Mouse (Mus musculus): Measurements from ENCODE around the gene Tmem170b.

DNA sequence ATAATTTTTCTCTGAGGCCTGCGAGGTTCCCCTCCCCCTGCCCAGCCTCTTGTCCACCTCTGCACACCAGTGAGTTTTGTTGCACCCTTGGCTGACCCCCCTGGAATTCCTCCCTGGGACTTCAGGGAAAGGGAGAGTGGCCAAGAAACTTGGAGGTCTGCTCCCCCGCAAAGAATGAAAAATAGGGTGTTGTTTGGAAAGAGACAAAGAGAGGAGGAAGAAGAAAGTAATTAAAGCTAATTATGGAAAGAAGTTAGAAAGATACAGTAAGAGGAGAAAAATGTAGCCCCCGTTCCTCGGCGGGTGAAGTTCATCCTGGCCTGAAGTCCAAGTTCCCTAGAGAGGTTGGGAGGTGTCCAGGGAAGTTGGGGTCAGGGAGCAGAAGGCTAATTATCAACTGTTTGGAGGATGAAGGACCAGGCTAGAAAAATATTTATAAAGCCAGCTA, 83.9 kb downstream of the Tmem170b start:
- TF ChIP-seq CTCF (IDR thresholded peaks at IDR 0.05; ENCODE audit: low read depth): no peak
- no peak for TF ChIP-seq EP300 (IDR thresholded peaks at IDR 0.05; ENCODE audit: low read depth)

Data from heart, postnatal 0 days (tissue).